Mouse (Mus musculus): ENCODE measurements around the gene Actl11.

DNA sequence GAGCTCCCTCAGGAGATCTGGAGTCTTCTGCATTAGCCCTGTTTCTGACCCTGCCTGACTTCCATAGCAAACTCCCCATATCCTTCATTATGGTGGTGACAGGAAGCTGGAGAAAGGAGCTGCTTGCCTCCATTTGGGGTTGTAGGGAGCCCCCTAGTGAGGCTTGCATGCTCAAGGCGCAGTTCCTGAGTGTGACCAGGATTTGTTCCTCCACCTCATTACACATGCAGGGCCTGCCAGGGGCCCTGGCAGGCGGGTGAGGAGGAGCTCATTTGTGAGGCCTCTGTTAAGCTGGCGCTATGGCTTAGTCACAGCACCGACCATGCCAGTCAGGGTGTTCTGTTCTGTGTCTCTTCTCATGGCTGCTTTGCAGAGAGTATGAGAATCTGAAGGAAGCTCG lies 33.6 kb downstream of the Actl11 start:
- no peak for TF ChIP-seq CTCF (conservative IDR thresholded peaks at IDR 0.05; ENCODE audit: low read length)
- TF ChIP-seq POU5F1 (IDR thresholded peaks at IDR 0.05; ENCODE audit: borderline replicate concordance, low read length): no peak

All from E14TG2a.4 (cell line).